Mouse (Mus musculus): Measurements from ENCODE around the gene Tmem189.

DNA sequence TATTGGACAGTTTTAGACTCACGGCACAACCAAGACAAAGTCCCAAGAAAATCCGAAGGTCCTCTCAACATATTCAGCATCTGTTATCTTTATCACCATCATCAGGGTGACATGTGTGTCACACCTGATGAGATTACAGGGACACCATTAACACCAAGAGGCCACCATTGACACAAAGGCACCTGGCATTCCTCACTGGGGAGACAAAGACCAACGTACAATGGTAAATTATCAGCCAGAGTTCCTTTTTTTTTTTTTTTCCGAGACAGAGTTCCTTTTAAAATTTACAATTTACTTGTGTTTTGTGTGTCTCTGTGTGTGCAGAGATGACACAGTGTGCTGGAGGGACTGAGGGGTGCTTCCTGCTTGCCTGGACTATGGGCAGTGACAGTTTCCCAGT is 20.2 kb downstream of the Tmem189 start:
- TF ChIP-seq CTCF (IDR thresholded peaks at IDR 0.05; ENCODE audit: low read depth) (no peak), EP300 (IDR thresholded peaks at IDR 0.05; ENCODE audit: low read depth) (no peak)

Data from heart, postnatal 0 days (tissue).